Mouse (Mus musculus): Measurements from ENCODE around the gene Gm49333.
A peak's percentile ranks its signal among the peaks of the same experiment; 100 is the strongest.

The Gm49333 gene

GRCm38 (mm10) chr16:20611357-20612227 lies at the start of gene Gm49333, which contains the start of the genes Eef1akmt4 and Alg3:
TSS of gene Gm49333 (plus strand) at chr16:20611610.
TSS of gene Eef1akmt4 (plus strand) at chr16:20611593.
TSS of gene Alg3 (minus strand) at chr16:20611735.
- DNase-seq: peak; percentile 88 to 89

DNA sequence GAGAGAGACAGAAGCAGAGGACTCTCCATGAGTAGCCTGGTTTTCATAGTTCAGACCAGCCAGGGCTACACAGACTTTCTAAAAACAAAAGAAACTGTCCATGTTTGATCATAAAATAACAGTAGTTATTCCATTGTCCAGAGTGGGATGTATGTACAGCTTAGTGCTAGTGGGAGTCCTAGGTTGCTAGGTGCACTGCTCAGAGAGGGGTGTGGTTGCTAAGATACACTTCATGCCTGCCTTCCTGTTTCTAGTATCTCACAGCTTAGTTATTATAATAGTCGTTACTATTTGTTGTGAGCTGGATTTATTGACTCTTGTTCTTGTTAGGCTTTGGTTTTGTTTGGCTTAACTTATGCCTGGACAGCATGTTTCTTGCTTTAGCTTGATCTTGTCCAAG lies 46.3 kb upstream of the Gm49333 start:
- DNase-seq: no peak

- DNase-seq: peak in 1 of 2 experiments; percentile 42
Measured at GRCm38 (mm10) chr16:20589366-20589938, 22.0 kb upstream of the Gm49333 start, which contains the start of gene Vwa5b2. TSS of gene Vwa5b2 (plus strand) at chr16:20589471.

DNA sequence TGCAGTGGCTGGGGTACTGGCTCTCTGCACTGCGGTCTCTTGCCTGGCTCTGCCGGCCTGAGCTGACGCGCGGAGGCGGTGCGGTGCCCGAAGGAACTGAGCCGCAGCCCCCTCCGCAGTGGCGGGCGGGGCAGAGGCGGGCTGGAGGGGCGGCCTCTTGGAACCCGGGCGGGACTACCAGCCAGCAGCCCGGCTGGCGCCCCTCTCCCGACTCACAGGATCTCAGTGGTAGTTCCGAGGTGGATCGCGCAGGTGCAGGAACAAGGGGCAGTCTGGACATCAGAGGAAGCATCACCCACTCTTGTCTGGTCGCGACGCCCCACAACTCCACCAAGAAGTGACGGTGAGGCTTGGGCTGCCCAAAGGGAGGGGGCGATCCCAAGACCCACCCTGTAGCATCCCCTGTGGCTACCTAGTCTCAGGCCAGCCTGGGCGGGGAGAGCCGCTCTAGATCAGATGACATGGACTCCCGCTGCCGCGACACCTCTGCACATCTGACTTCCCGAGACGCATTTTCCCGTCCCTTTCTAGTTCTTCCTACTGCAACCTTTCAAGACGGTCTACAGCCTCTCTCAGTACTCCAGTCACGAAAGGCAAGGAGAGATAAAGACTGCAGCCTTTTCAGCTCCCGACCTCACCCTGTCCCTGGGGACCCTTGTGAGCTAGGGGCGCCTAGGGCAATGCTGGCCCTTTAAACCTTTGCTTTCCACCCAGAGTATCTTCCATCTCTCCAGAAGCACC lies 21.3 kb upstream of the Gm49333 start:
- peak; percentile 78 to 84 for DNase-seq

- DNase-seq: peak; percentile 34 to 38
Measured at GRCm38 (mm10) chr16:20590680-20591038, 20.8 kb upstream of the Gm49333 start.

- peak; percentile 49 to 52 for DNase-seq
Measured at GRCm38 (mm10) chr16:20591076-20591705, 20.2 kb upstream of the Gm49333 start.

DNA sequence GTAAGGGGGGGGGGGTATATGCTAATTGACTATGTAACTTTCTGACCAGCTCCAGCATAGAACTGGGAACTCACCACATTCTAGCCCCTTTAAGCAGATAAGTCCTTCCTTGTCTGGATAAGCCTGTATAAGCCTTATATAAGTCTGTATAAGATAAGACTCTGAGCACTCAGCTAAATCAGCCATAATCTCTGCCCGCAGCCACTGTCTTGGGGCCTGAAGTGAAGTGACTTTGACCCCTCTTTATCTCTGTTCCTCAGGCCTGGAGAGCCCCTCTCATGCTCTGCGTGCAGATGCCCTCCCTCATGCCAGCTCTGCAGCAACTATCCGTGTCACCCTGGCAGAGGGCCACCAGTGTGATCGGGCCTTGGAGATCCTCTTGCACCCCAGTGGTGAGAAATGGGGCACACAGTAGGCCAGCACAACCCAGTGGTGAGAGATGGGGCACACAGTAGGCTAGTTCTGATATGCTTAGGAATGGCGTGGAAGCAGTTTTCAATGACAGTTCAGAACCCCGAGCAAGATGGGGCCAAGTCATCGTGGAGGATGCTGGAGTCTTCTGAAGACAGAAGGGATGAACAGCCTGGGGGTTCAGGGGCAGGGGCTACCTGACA lies 16.2 kb upstream of the Gm49333 start:
- no peak for DNase-seq

DNA sequence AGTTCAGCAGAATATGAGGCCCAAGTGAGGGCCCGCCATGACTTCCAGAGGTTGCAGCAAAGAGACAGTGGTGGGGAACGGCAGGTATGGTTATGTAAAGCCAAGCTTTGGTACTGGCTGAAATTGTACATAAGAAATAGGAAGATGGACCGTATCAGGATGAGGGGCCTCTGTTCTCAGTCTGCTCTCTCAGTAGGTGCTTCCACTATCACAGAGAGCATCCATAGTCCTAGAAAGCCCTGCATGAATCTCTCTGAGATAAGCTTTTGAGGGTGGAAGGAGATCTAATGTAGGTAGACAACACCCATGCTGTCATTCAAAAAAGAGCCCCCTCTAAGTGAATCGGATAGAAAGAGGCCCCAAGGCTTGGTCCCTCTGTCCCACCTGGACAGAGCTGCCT lies 15.7 kb upstream of the Gm49333 start:
- no peak for DNase-seq

DNA sequence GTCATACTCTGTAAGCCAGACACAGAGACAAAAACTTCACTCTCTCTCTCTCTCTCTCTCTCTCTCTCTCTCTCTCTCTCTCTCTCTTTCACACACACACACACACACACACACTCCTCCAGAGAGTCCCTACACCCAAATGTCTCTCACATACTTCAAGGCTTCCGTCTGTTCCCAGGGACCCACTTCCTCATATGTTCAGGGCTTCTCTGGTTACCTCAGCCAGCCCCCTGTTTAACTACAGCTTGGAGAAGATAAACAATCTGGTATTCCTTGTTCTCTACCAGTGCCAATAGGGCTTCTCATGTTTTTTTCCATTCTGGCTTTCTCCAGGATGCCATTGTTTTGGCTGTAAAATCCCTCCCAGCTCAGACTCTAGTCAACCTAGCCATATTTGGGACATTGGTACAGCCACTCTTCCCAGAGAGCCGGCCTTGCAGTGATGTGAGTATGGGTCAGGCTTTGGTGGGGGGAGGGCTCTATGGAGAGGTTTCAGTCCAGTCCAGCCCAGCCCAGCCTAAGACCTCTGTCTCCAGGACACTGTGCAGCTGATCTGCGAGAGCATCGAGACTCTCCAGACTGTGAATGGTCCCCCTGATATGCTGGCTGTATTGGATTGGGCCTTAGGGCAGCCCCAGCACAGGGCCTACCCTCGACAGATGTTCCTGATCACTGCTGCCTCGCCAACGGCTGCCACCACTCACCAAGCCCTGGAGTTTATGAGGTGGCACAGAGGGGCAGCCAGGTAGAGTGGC lies 14.5 kb upstream of the Gm49333 start:
- DNase-seq: no peak

GRCm38 (mm10) chr16:20600511-20600910 lies 10.9 kb upstream of the Gm49333 start:
- peak in 1 of 2 experiments; percentile 40 for DNase-seq

DNA sequence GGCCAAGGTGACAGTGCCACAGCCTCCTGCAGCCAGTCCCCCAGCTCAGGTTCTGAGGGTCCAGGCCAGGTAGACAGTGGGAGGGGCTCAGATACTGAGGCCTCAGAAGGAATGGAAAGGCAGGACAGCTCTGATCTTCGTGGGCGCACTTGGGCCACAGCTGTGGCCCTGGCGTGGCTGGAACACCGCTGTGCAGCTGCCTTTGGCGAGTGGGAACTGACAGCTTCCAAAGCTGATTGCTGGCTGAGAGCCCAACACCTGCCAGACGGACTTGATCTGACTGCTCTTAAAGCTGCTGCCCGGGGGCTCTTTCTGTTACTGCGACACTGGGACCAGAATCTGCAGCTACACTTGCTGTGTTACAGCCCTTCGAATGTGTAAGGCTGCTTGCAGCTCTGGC lies 6.7 kb upstream of the Gm49333 start:
- DNase-seq: peak; percentile 23 to 32

DNA sequence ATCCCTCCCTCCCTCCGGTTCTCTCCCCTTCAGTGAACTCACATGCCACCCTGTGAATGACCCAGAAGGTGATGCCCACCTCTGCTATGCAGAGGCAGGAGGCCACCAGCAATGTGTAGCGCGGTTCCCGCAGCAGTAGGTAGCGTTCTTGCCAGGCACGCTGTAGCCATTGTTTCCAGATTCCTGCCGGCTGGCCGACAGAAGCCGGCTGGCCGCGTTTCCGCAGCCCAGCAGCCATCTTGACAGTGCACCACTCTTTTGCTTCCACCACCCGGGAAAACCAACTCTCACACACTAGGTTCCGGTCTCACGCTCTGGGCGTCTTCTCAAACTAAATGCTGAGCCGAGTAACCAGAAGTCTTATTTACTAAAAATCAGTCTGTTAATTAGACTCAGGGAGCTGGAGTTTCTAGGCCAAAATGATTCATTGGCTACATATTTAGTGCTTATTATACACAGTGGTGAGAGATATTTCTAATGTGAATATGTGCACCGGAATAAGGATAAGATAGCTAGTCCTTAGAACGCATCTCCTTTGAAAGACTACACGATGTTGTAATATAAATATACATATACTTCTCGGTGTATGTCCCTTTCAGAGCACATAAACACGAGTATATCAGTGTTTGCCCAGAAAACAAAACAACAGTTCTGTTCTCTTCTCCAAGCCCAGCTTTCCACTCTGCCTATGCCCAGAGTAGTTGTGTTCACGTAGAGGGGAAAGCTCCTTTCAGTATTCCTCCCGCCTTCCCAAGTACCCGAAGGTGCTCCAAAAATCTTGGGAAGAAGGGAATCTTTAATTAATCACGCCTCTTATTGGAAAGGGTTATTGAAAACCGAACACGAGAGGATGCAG lies 681 bp upstream of the Gm49333 start:
- DNase-seq: peak; percentile 85

GRCm38 (mm10) chr16:20619541-20620398 lies 8.4 kb downstream of the Gm49333 start:
- peak; percentile 70 to 75 for DNase-seq

DNA sequence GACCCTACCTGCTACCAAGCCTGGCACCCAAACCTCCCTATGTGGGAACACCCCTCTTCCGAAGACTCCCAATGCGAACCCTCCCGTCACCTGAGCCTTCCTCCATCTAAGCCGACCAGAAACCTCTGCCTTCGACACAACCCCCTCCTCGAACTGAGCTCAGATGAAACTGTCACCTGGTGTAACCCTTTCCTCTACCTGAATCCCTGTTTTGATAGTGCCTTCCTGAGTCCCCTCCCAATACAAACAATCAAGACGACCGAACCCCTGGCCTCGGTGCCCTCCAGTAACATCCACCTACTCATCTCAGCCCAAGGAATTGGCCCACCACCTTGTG lies 9.0 kb downstream of the Gm49333 start:
- peak in 1 of 2 experiments; percentile 60 for DNase-seq

GRCm38 (mm10) chr16:20620751-20621190 lies 9.4 kb downstream of the Gm49333 start:
- peak in 1 of 2 experiments; percentile 62 for DNase-seq

GRCm38 (mm10) chr16:20621191-20621990 lies 10.0 kb downstream of the Gm49333 start, which contains the start of gene Camk2n2:
TSS of gene Camk2n2 (minus strand) at chr16:20621287.
- peak; percentile 88 to 90 for DNase-seq

DNA sequence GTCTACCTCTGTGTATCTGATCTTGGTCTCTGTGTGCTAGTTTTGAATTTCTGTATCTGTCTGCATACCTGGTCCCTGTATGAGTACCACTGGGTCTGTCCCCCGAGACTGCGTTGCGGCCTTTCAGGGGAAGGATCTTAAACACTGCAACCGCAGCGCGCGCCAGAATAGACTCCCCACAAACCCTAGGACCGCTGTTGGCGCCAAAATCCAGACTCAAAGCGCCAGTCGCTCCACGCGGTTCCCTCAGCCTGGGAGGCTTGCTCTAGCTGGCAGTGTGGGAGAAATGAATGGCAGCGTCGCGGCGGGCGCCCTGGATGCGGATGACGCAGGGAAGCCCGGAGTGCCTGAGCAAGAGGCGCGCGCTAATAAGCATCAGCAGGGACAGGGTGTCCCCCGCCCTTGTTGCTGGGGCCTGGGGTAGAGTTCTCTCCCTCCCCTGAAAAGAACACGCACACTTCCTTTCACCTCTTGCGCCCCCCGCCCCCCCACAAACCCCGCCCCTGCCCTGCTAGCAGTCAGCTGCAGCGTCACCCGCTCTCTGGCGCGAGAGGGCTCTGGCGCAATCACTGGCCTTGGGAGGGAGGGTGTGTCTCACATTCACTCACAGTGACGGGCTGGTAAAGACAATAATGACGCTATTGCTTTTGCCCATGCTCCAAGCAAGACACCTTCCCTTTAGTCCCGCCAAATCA lies 10.7 kb downstream of the Gm49333 start:
- DNase-seq: peak; percentile 77 to 83

GRCm38 (mm10) chr16:20623211-20623610 lies 11.8 kb downstream of the Gm49333 start:
- no peak for DNase-seq
